Mouse (Mus musculus) heart, postnatal 0 days (tissue): Measurements from ENCODE around the gene Rbfox1.

Experiments
- CTCF ChIP-seq: IDR thresholded peaks from 2 replicates; pipeline ENCODE4 v1.5.1; 2016; ENCODE audit warnings: antibody characterized with exemption, control low read depth, low read depth
- EP300 ChIP-seq: IDR thresholded peaks from 2 replicates; pipeline ENCODE4 v1.6.1; 2016; ENCODE audit warnings: antibody characterized with exemption, low read depth

- no peak for TF ChIP-seq CTCF
- TF ChIP-seq EP300: no peak
Measured at GRCm38 (mm10) chr16:6986494-6986893, 1101.3 kb downstream of the Rbfox1 start.
